Mouse (Mus musculus): ENCODE results near the gene Gm10340. TPM values are rescaled to one million over a fixed set of nuclear protein-coding genes. Genes with fewer than 3 reads are reported as not detected.

Gm10340 gene
- not detected in 4 replicates for total RNA-seq (2023; ENCODE audit: inconsistent age)

DNA sequence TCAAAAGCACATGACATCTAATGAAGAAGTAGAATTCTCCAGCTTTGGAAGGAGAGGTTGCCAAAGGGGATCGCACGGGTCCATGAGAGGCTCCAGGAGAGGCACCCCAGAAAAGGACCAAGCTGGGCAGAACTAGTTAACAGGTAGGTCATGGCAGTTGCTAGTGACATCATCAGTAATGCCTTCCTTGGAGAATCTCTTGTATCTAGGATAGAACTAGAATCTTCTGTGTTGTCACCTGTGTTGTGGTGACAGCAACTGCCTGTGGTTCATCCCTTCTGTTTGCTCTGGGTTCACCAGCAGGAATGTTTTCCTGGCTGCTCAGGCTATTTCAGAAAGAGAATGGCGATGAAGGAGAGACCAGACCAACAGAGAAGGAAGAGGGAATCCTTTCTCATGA, at the start of gene Gm10340:
Gene Gm10340, plus strand, starts transcription at position 301 of the 400 bp plus-strand sequence.

DNA sequence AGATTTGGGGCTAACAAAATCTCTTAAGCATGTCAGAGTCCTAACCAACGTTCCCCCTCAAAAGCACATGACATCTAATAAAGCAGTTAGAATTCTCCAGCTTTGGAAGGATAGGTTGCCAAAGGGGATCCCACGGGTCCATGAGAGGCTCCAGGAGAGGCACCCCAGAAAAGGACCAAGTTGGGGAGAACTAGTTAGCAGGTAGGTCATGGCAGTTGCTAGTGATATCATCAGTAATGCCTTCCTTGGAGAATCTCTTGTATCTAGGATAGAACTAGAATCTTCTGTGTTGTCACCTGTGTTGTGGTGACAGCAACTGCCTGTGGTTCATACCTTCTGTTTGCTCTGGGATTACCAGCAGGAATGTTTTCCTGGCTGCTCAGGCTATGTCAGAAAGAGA, 54.2 kb downstream of the Gm10340 start, which contains the start of gene Gm5795:
Gene Gm5795, plus strand, starts transcription at position 301 of the 400 bp plus-strand sequence.

Other genes with a start within 250 kb of the Gm10340 start
- gene Gm2888, start 104.0 kb upstream of the Gm10340 start, total RNA-seq (2023; ENCODE audit: inconsistent age), result not detected in 4 replicates
- not detected in 4 replicates for gene Gm2897, start 84.7 kb upstream of the Gm10340 start, total RNA-seq (2023; ENCODE audit: inconsistent age)
- not detected in 4 replicates for gene Gm5795, start 54.3 kb downstream of the Gm10340 start, total RNA-seq (2023; ENCODE audit: inconsistent age)
- not detected in 4 replicates for gene D830030K20Rik, start 74.5 kb downstream of the Gm10340 start, total RNA-seq (2023; ENCODE audit: inconsistent age)
- not detected in 4 replicates for gene Gm2956, start 198.6 kb downstream of the Gm10340 start, total RNA-seq (2023; ENCODE audit: inconsistent age)

All from B cell, adult (primary cell).